Mouse (Mus musculus) embryonic facial prominence, embryonic 11.5 days (tissue): ENCODE results near the gene Psma7. TPM values are rescaled to one million over a fixed set of nuclear protein-coding genes. Genes with fewer than 3 reads are reported as not detected.

ENCODE experiments used
- ATAC-seq: fragments of 200-750 bp; cut with Nextera tagmentation; replicated peaks from 2 replicates; pipeline ENCODE4 v1.8.0; 2017; ENCODE audit warnings: low read depth; ENCODE audit not compliant: insufficient number of reproducible peaks, low FRiP score, low TSS enrichment
- DNase-seq: peaks from one replicate; pipeline ENCODE4 v3.0.0-alpha.2; 2015; ENCODE audit warnings: low spot score
- H3K27ac ChIP-seq: fragments of 300-500 bp; sonication (generic); replicated peaks from 2 replicates; pipeline ENCODE4 v1.5.1; 2014; ENCODE audit warnings: mild to moderate bottlenecking, low read depth, low read length, control low read depth
- H3K27me3 ChIP-seq: fragments of 300-500 bp; sonication (generic); 2 replicates; pipeline ENCODE4 v1.6.1; 2014; ENCODE audit warnings: mild to moderate bottlenecking, low read length, moderate library complexity, mixed read lengths; ENCODE audit not compliant: control insufficient read depth, insufficient read depth
- H3K36me3 ChIP-seq: fragments of 300-500 bp; sonication (generic); replicated peaks from 2 replicates; pipeline ENCODE4 v1.6.1; 2014; ENCODE audit warnings: low read depth, mild to moderate bottlenecking, low read length, moderate library complexity, mixed read lengths; ENCODE audit not compliant: control insufficient read depth, insufficient read depth
- H3K4me1 ChIP-seq: fragments of 300-500 bp; sonication (generic); 2 replicates; pipeline ENCODE4 v1.6.1; 2014; ENCODE audit warnings: low read length, mixed read lengths; ENCODE audit not compliant: control insufficient read depth, insufficient read depth
- H3K4me2 ChIP-seq: fragments of 300-500 bp; sonication (generic); 2 replicates; pipeline ENCODE4 v1.6.1; 2014; ENCODE audit warnings: low read depth, mild to moderate bottlenecking, control low read depth, low read length, moderate library complexity
- H3K4me3 ChIP-seq: fragments of 300-500 bp; sonication (generic); 2 replicates; pipeline ENCODE4 v1.5.1; 2014; ENCODE audit warnings: low read depth, low read length, control low read depth
- H3K9ac ChIP-seq: fragments of 300-500 bp; sonication (generic); replicated peaks from 2 replicates; pipeline ENCODE4 v1.6.1; 2014; ENCODE audit warnings: mild to moderate bottlenecking, control low read depth, low read length
- H3K9me3 ChIP-seq: fragments of 300-500 bp; sonication (generic); replicated peaks from 2 replicates; pipeline ENCODE4 v1.6.1; 2016; ENCODE audit warnings: mild to moderate bottlenecking, low read length, inconsistent platforms, mixed read lengths; ENCODE audit not compliant: control insufficient read depth
- WGBS: fragments of 180-500 bp; shearing (Covaris S2); extraction: QIAGEN DNeasy Blood & Tissue Kit; methylation state at CpG from one replicate; pipeline ENCODE4 v1.1.7; 2014; 5-methylcytosine and 5-hydroxymethylcytosine counted together
- polyA plus RNA-seq: library from polyadenylated mRNA; unstranded; fragments of >200 nt; fragmentation: Nextera tagmentation; extraction: Ambion mirVana; gene quantifications from 2 replicates; pipeline ENCODE4 v1.2.1, GENCODE M21; 2014

Gene Psma7
- polyA plus RNA-seq, 1 experiment from 2014 or later: 753 TPM

- no peaks in the 10 kb centered on the region for H3K9me3 ChIP-seq
- WGBS: 58% methylated on average over 6 of the region's 6 CpGs
- DNase-seq: no peak
- H3K4me1 ChIP-seq: peaks cover 3% of the 10 kb centered on the region; the same call in 1 of the 2 replicates
- H3K4me3 ChIP-seq: no peak overlapping the region
- peaks cover 23% of the 10 kb centered on the region for H3K36me3 ChIP-seq
- H3K27ac ChIP-seq: no peak overlapping the region
- no peak overlapping the region for H3K9ac ChIP-seq
- no peak overlapping the region for H3K4me2 ChIP-seq
- H3K27me3 ChIP-seq: no peaks in the 10 kb centered on the region
- ATAC-seq: no peak
These were observed 1.8 kb downstream of the Psma7 start for GRCm38 (mm10) chr2:180040406-180040805.

- Histone ChIP-seq H3K9ac (no peak overlapping the region), H3K4me3 (no peak overlapping the region), H3K36me3 (peaks cover 41% of the 10 kb centered on the region), H3K4me2 (no peak overlapping the region), H3K4me1 (no peaks in the 10 kb centered on the region), H3K27ac (no peak overlapping the region), H3K9me3 (no peaks in the 10 kb centered on the region), H3K27me3 (no peaks in the 10 kb centered on the region)
- 58% methylated on average over 5 of the region's 5 CpGs for WGBS
- ATAC-seq: no peak
- no peak for DNase-seq
These were observed 7.5 kb downstream of the Psma7 start for GRCm38 (mm10) chr2:180034753-180035152.

GRCm38 (mm10) chr2:180033956-180034355 is 8.3 kb downstream of the Psma7 start:
- no peaks in the 10 kb centered on the region for H3K4me1 ChIP-seq
- H3K27me3 ChIP-seq: no peaks in the 10 kb centered on the region
- H3K4me2 ChIP-seq: no peak overlapping the region
- H3K36me3 ChIP-seq: peaks cover 40% of the 10 kb centered on the region
- 0 out of 2 replicates have a peak, but pooled peaks have one; percentile 25 for ATAC-seq
- no peak overlapping the region for H3K27ac ChIP-seq
- no peaks in the 10 kb centered on the region for H3K9me3 ChIP-seq
- H3K9ac ChIP-seq: no peak overlapping the region
- H3K4me3 ChIP-seq: no peak overlapping the region
- DNase-seq: no peak
- WGBS: 58% methylated on average over 3 of the region's 3 CpGs

GRCm38 (mm10) chr2:180032925-180033324 is 9.3 kb downstream of the Psma7 start:
- ATAC-seq (no peak), DNase-seq (no peak)
- Histone ChIP-seq H3K4me3 (no peak overlapping the region), H3K36me3 (peaks cover 37% of the 10 kb centered on the region), H3K27ac (no peak overlapping the region), H3K4me1 (no peaks in the 10 kb centered on the region), H3K9ac (no peak overlapping the region), H3K9me3 (no peaks in the 10 kb centered on the region), H3K27me3 (no peaks in the 10 kb centered on the region), H3K4me2 (no peak overlapping the region)
- 88% methylated on average over 3 of the region's 3 CpGs for WGBS

DNA sequence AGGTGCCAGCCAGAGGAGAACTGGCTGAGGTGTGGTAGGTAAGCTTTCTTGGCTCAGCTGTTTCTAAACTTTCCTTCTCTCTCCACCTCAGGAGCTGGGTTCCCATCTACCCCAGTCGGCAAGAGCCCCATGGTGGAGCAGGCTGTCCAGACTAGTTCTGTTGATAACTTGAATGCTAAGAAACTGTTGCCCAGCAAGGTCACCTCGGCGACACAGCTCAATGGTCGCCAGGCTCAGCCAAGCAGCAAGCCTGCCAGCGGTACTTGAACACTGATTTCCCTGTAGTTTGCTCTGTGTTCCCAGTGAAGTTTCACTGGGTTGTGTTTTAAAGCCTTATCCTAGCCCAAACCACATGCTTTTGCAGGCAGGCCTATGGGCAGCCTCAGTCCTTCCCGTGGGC is 11.0 kb downstream of the Psma7 start:
- 91% methylated on average over 6 of the region's 6 CpGs for WGBS
- H3K9ac ChIP-seq: no peak overlapping the region
- no peaks in the 10 kb centered on the region; the same call in 1 of the 2 replicates for H3K4me1 ChIP-seq
- no peak overlapping the region for H3K4me3 ChIP-seq
- H3K27me3 ChIP-seq: no peaks in the 10 kb centered on the region
- no peak for ATAC-seq
- DNase-seq: no peak
- no peak overlapping the region for H3K27ac ChIP-seq
- H3K9me3 ChIP-seq: no peaks in the 10 kb centered on the region
- H3K36me3 ChIP-seq: peaks cover 24% of the 10 kb centered on the region
- H3K4me2 ChIP-seq: no peak overlapping the region

DNA sequence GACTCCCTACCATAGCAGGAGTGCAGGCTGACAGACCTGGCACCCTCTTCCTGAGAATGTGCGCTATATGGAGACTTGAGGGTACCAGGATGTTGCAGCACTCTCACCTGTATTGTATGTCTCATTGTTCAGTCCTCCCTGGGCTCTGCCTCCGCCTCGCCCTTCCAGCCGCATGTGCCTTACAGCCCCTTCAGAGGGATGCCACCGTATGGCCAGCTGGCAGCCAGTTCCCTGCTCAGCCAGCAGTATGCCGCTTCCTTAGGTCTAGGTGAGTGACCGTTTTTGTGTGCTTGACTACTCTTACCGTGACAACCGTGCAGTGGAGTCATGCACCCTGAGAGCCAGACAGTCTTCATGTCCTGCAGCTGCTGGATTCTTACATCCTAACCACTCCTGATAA is 14.5 kb downstream of the Psma7 start:
- H3K27ac ChIP-seq: no peak overlapping the region
- ATAC-seq (no peak), DNase-seq (no peak)
- WGBS: 83% methylated on average over 9 of the region's 9 CpGs
- H3K4me2 ChIP-seq: peak overlapping the region; percentile 90; the same call in 1 of the 2 replicates
- H3K9ac ChIP-seq: no peak overlapping the region
- H3K4me1 ChIP-seq: no peaks in the 10 kb centered on the region; the same call in 1 of the 2 replicates
- no peaks in the 10 kb centered on the region; the same call in 1 of the 2 replicates for H3K27me3 ChIP-seq
- H3K9me3 ChIP-seq: no peaks in the 10 kb centered on the region
- no peak overlapping the region for H3K4me3 ChIP-seq
- H3K36me3 ChIP-seq: peaks cover 14% of the 10 kb centered on the region

GRCm38 (mm10) chr2:180025861-180026200 is 16.4 kb downstream of the Psma7 start:
- Histone ChIP-seq H3K4me1 (no peaks in the 10 kb centered on the region; the same call in 1 of the 2 replicates), H3K27ac (peak overlapping the region; percentile 89; the same call in 1 of the 2 replicates), H3K27me3 (no peaks in the 10 kb centered on the region; the same call in 1 of the 2 replicates), H3K9ac (peak overlapping the region; percentile 96), H3K36me3 (peaks cover 6% of the 10 kb centered on the region), H3K9me3 (no peaks in the 10 kb centered on the region), H3K4me3 (peak overlapping the region; percentile 88), H3K4me2 (peak overlapping the region; percentile 90)
- DNase-seq (no peak), ATAC-seq (no peak)
- WGBS: 5% methylated on average over 6 of the region's 6 CpGs

DNA sequence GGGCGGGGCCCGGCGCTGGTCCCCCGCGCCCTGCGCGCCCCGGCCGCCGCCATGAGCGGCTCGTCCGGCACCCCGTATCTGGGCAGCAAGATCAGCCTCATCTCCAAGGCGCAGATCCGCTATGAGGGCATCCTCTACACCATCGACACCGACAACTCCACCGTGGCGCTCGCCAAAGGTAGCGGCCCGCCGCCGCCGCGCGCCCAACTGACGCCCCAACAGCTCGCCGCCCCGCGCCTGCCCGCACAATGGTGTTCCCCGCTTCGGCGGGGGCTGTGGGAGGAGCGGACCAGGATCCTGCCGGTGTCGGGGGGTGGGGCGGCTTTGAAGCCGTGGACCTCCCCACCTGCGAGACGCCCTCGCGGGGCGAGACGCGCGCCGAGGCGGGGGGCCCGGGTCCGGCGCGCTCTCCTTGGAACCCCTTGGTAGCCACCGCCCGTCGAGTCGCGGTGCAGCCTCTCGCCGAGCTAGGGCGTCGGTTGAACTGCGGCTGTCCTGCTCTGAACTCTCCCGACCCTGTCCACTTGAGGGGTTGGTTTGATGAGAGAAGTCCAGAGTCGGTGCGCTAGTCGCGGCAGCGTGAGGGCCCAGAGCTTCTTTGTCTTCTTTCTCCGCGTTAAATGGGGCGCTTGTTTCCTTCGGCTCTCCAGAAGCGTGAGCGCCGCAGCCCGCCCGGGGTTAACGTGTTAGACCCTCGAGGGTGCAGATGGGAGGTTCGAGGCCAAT is 16.9 kb downstream of the Psma7 start:
- peak overlapping the region; percentile 96 for H3K9ac ChIP-seq
- H3K27ac ChIP-seq: peak overlapping the region; percentile 89
- peak overlapping the region; percentile 88 for H3K4me3 ChIP-seq
- no peaks in the 10 kb centered on the region; the same call in 1 of the 2 replicates for H3K27me3 ChIP-seq
- H3K9me3 ChIP-seq: no peaks in the 10 kb centered on the region
- under 1% methylated on average over 84 of the region's 84 CpGs for WGBS
- H3K4me1 ChIP-seq: no peaks in the 10 kb centered on the region; the same call in 1 of the 2 replicates
- DNase-seq (peak; percentile 55), ATAC-seq (peak; percentile 64)
- peak overlapping the region; percentile 90 for H3K4me2 ChIP-seq
- peaks cover 6% of the 10 kb centered on the region for H3K36me3 ChIP-seq
